Mouse (Mus musculus) megakaryocyte progenitor cell, adult 5-6 weeks (primary cell): ENCODE measurements around the gene Sypl2. TPM values are rescaled to one million over a fixed set of nuclear protein-coding genes. Genes with fewer than 3 reads are reported as not detected.
A peak's percentile ranks its signal among the peaks of the same experiment; 100 is the strongest.

Source experiments
- ATAC-seq: replicated peaks from 2 replicates; pipeline ENCODE4 v1.8.0; 2016; ENCODE audit warnings: mild to moderate bottlenecking, moderate TSS enrichment, inconsistent platforms; ENCODE audit not compliant: poor library complexity
- total RNA-seq, 2 experiments: library from RNA; stranded (forward) in 1 of 2; stranded (reverse) in 1 of 2; fragments of 157-497, 149-512 nt in 1 of 2; fragments of 200-1000 nt in 1 of 2; gene quantifications; 2 replicates each; pipeline versions ENCODE4 v1.2.3 to v1.2.4; 2015 to 2017

The Sypl2 gene
- total RNA-seq, 2 experiments from 2014 or later = not detected

- no peak for ATAC-seq
Observed at GRCm38 (mm10) chr3:108206731-108207375, 19.6 kb downstream of the Sypl2 start.

- no peak for ATAC-seq
Observed at GRCm38 (mm10) chr3:108205601-108206000, 20.8 kb downstream of the Sypl2 start.

GRCm38 (mm10) chr3:108204470-108204869 is 22.0 kb downstream of the Sypl2 start:
- no peak for ATAC-seq

- ATAC-seq = peak; percentile 45
Observed at GRCm38 (mm10) chr3:108203621-108204325, 22.7 kb downstream of the Sypl2 start.

- no peak for ATAC-seq
Observed at GRCm38 (mm10) chr3:108203212-108203611, 23.2 kb downstream of the Sypl2 start.

- no peak for ATAC-seq
Observed at GRCm38 (mm10) chr3:108202506-108202905, 23.9 kb downstream of the Sypl2 start.

GRCm38 (mm10) chr3:108200329-108201323 is 25.8 kb downstream of the Sypl2 start, which contains the start of gene Cyb561d1:
TSS of gene Cyb561d1 (minus strand) at chr3:108201212.
- ATAC-seq = peak; percentile 88

GRCm38 (mm10) chr3:108199231-108199630 is 27.2 kb downstream of the Sypl2 start:
- no peak for ATAC-seq

GRCm38 (mm10) chr3:108197066-108197497 is 29.4 kb downstream of the Sypl2 start:
- no peak for ATAC-seq

GRCm38 (mm10) chr3:108195941-108196590 is 30.4 kb downstream of the Sypl2 start:
- no peak for ATAC-seq

GRCm38 (mm10) chr3:108195287-108195686 is 31.2 kb downstream of the Sypl2 start:
- no peak for ATAC-seq

- ATAC-seq = no peak
Observed at GRCm38 (mm10) chr3:108193686-108194085, 32.8 kb downstream of the Sypl2 start.

GRCm38 (mm10) chr3:108189897-108190296 is 36.6 kb downstream of the Sypl2 start:
- no peak for ATAC-seq

- no peak for ATAC-seq
Observed at GRCm38 (mm10) chr3:108188716-108189490, 37.5 kb downstream of the Sypl2 start.

- ATAC-seq = peak; percentile 35
Observed at GRCm38 (mm10) chr3:108187111-108187795, 39.2 kb downstream of the Sypl2 start.

GRCm38 (mm10) chr3:108186098-108187047 is 40.1 kb downstream of the Sypl2 start, which contains the start of gene Amigo1:
TSS of gene Amigo1 (plus strand) at chr3:108186335.
- peak; percentile 41 for ATAC-seq

- 0 out of 2 replicates have a peak, but pooled peaks have one; percentile 15 for ATAC-seq
Observed at GRCm38 (mm10) chr3:108185460-108186097, 40.9 kb downstream of the Sypl2 start.
